Mouse (Mus musculus) MN1 (cell line): ENCODE results near the gene Gm6899.

ENCODE experiments used
- DNase-seq: peaks from one replicate; pipeline ENCODE4 v3.0.0-alpha.2; 2016; ENCODE audit warnings: low spot score

Gm6899 gene

DNA sequence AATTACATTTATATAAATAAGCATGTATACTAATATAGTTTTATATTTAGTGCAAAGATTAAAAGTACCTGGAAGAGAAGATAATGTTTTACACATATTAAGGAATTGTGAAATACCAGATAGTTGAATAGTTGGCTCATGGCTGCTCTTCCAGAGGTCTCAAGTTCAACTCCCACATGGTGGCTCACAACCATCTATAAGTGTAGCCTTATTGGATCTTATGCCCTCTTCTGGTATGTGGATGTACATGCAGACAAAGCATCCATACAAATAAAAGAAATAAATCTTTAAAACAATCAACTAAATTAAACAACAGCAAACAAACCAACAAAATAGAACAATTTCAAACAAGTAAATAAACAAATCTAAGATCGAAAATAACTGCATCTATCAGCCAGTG lies 49.1 kb downstream of the Gm6899 start:
- no peak for DNase-seq
